8 mouse cellular contexts compared by ENCODE assay signal in the genomic region with DNA sequence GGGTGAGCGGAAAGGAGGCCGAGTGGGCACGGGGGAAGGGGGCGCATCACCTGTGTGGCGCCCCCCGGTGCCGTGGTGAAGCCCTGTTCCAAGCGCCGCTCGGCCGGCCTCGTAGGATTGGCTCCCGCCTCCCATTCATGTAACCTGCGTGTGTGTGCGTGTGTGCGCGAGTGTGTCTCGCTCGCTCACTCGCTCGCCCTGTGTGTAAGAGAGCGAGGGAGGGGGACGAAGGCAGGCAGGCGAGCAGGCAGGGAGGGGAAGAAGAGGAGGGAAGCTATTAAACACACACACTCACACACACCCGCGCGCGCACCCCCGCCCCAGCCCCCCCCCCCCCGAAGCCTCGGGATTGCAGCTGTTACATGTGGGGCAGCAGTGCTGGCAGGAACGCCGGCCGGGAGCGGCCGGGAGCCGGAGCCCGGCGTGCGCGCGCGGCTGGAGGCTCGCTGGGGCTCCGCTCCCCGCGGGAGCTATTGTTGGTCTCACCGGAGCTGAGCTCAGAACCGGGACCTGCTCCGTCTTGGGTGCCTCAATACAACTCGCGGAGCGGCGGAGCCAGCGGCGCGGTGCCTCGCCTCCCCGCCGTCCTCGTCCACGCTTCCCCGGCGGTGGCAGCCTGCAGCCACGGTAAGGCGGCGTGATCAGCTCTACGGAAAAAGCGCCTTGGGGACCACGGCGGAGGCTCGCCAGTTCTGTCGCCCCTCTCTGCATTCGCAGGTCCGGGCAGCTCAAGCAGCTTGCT. TPM values are rescaled to one million over a fixed set of nuclear protein-coding genes. Genes with fewer than 3 reads are reported as not detected.
A peak's percentile ranks its signal among the peaks of the same experiment; 100 is the strongest.
DNase-seq lines count a peak whose midpoint lies in the region; ATAC-seq and TF ChIP-seq lines count a peak whose summit lies in the region.

No protein-coding gene starts in this region.

- TF ChIP-seq CTCF in lung, embryonic 14.5 days (IDR thresholded peaks at IDR 0.05; ENCODE audit: low read depth): peak; percentile 43; the same call in 1 of the 2 replicates

- H3K4me1 ChIP-seq in lung, embryonic 14.5 days (ENCODE audit: insufficient read depth): peaks cover 3% of the 10 kb centered on the region; the same call in 1 of the 2 replicates
- H3K4me1 ChIP-seq in heart, embryonic 12.5 days (replicated peaks): peaks cover 20% of the 10 kb centered on the region
- peaks cover 21% of the 10 kb centered on the region for H3K4me1 ChIP-seq in kidney, embryonic 16.5 days (ENCODE audit: insufficient read depth, low read length)
- H3K4me1 ChIP-seq in liver, embryonic 12.5 days: peaks cover 5% of the 10 kb centered on the region; the same call in 1 of the 2 replicates
- H3K4me1 ChIP-seq in neural tube, embryonic 15.5 days: peaks cover 42% of the 10 kb centered on the region

- H3K9ac ChIP-seq in lung, embryonic 14.5 days: peak overlapping the region; percentile 69
- H3K9ac ChIP-seq in heart, embryonic 12.5 days: peak overlapping the region; percentile 68
- H3K9ac ChIP-seq in kidney, embryonic 16.5 days (replicated peaks; ENCODE audit: low read length): peak overlapping the region; percentile 81
- H3K9ac ChIP-seq in liver, embryonic 12.5 days: no peak overlapping the region
- H3K9ac ChIP-seq in neural tube, embryonic 15.5 days (replicated peaks): peak overlapping the region; percentile 85

- DNase-seq in lung, embryonic 14.5 days: peak; percentile 70
- DNase-seq in lung, postnatal 36 days: no peak

- peak overlapping the region; percentile 66 for H3K4me3 ChIP-seq in lung, embryonic 14.5 days (ENCODE audit: low read depth, low read length)
- peak overlapping the region; percentile 59 for H3K4me3 ChIP-seq in heart, embryonic 12.5 days
- H3K4me3 ChIP-seq in kidney, embryonic 16.5 days (ENCODE audit: low read length): peak overlapping the region; percentile 74
- peak overlapping the region; percentile 47 for H3K4me3 ChIP-seq in liver, embryonic 12.5 days
- peak overlapping the region; percentile 77 for H3K4me3 ChIP-seq in neural tube, embryonic 15.5 days (replicated peaks)

- H3K4me2 ChIP-seq in lung, embryonic 14.5 days: peak overlapping the region; percentile 96
- peak overlapping the region; percentile 87 for H3K4me2 ChIP-seq in heart, embryonic 12.5 days
- peak overlapping the region; percentile 84 for H3K4me2 ChIP-seq in kidney, embryonic 16.5 days (replicated peaks; ENCODE audit: low read depth, low read length)
- peak overlapping the region; percentile 64 for H3K4me2 ChIP-seq in liver, embryonic 12.5 days
- peak overlapping the region; percentile 96 for H3K4me2 ChIP-seq in neural tube, embryonic 15.5 days

- H3K36me3 ChIP-seq in lung, embryonic 14.5 days (ENCODE audit: insufficient read depth): no peaks in the 10 kb centered on the region
- no peaks in the 10 kb centered on the region for H3K36me3 ChIP-seq in heart, embryonic 12.5 days
- H3K36me3 ChIP-seq in kidney, embryonic 16.5 days (ENCODE audit: insufficient read depth, low read length): no peaks in the 10 kb centered on the region
- H3K36me3 ChIP-seq in liver, embryonic 12.5 days: no peaks in the 10 kb centered on the region
- no peaks in the 10 kb centered on the region for H3K36me3 ChIP-seq in neural tube, embryonic 15.5 days

- under 1% methylated on average over 72 of the region's 75 CpGs for WGBS in lung, embryonic 14.5 days
- WGBS in heart, embryonic 12.5 days: under 1% methylated on average over 61 of the region's 75 CpGs
- WGBS in kidney, embryonic 16.5 days: 0% methylated on average over 66 of the region's 75 CpGs
- WGBS in liver, embryonic 12.5 days (ENCODE audit: insufficient replicate concordance): 1% methylated on average over 42 of the region's 75 CpGs
- WGBS in neural tube, embryonic 15.5 days: under 1% methylated on average over 61 of the region's 75 CpGs

- peak; percentile 48 for ATAC-seq in lung, embryonic 14.5 days (ENCODE audit: insufficient read depth)
- ATAC-seq in common myeloid progenitor, adult 5-6 weeks (replicated peaks; ENCODE audit: low read depth, poor library complexity, severe bottlenecking): 0 out of 2 replicates have a peak, but pooled peaks have one; percentile 19
- ATAC-seq in heart, embryonic 12.5 days (ENCODE audit: insufficient number of reproducible peaks, low FRiP score): peak; percentile 56
- peak; percentile 55 for ATAC-seq in kidney, embryonic 16.5 days (ENCODE audit: low FRiP score, low TSS enrichment)
- peak; percentile 24; the same call in 1 of the 2 replicates for ATAC-seq in liver, embryonic 12.5 days
- peak; percentile 78 for ATAC-seq in neural tube, embryonic 15.5 days (ENCODE audit: low FRiP score)
- no peak for ATAC-seq in CD4-positive, CD25-positive, alpha-beta regulatory T cell, adult 4 months

- peak overlapping the region; percentile 78 for H3K27ac ChIP-seq in lung, embryonic 14.5 days (ENCODE audit: low read depth)
- H3K27ac ChIP-seq in heart, embryonic 12.5 days (ENCODE audit: poor library complexity, severe bottlenecking): no peak overlapping the region
- H3K27ac ChIP-seq in kidney, embryonic 16.5 days (ENCODE audit: low read length): peak overlapping the region; percentile 71
- H3K27ac ChIP-seq in liver, embryonic 12.5 days: no peak overlapping the region
- H3K27ac ChIP-seq in neural tube, embryonic 15.5 days (replicated peaks): peak overlapping the region; percentile 96

- no peaks in the 10 kb centered on the region for H3K9me3 ChIP-seq in lung, embryonic 14.5 days (ENCODE audit: low read depth, low read length)
- no peaks in the 10 kb centered on the region for H3K9me3 ChIP-seq in heart, embryonic 12.5 days (replicated peaks)
- H3K9me3 ChIP-seq in kidney, embryonic 16.5 days (ENCODE audit: low read length): no peaks in the 10 kb centered on the region
- no peaks in the 10 kb centered on the region for H3K9me3 ChIP-seq in liver, embryonic 12.5 days (replicated peaks)
- H3K9me3 ChIP-seq in neural tube, embryonic 15.5 days (replicated peaks): no peaks in the 10 kb centered on the region

- 0 out of 2 replicates have a peak, but pooled peaks cover 10% of the 10 kb centered on the region for H3K27me3 ChIP-seq in lung, embryonic 14.5 days (ENCODE audit: insufficient read depth, low read length)
- peaks cover 45% of the 10 kb centered on the region for H3K27me3 ChIP-seq in heart, embryonic 12.5 days (replicated peaks)
- H3K27me3 ChIP-seq in kidney, embryonic 16.5 days (ENCODE audit: insufficient read depth, low read length): peaks cover 8% of the 10 kb centered on the region; the same call in 1 of the 2 replicates
- H3K27me3 ChIP-seq in liver, embryonic 12.5 days (replicated peaks): peaks cover 78% of the 10 kb centered on the region
- 0 out of 2 replicates have a peak, but pooled peaks cover 3% of the 10 kb centered on the region for H3K27me3 ChIP-seq in neural tube, embryonic 15.5 days (replicated peaks)

RNA-seq across cellular contexts. Expression of a gene that starts 38.9 kb away (rescaled TPM):
- 24.3 and 24.9 TPM in 2 replicates for polyA plus RNA-seq in lung, embryonic 14.5 days (2014; fragmentation: Nextera tagmentation; extraction: Ambion mirVana)
- not detected in 2 replicates for total RNA-seq in common myeloid progenitor, adult 5-6 weeks (2017)
- 9.9 and 10.2 TPM in 2 replicates for polyA plus RNA-seq in heart, embryonic 12.5 days (2016; fragmentation: Nextera tagmentation; extraction: Ambion mirVana)
- polyA plus RNA-seq in kidney, embryonic 16.5 days (2015; fragmentation: Nextera tagmentation; extraction: Ambion mirVana): 39.7 and 43.8 TPM in 2 replicates
- polyA plus RNA-seq in liver, embryonic 12.5 days (2016; fragmentation: Nextera tagmentation; extraction: Ambion mirVana): 1.9 and 2.3 TPM in 2 replicates
- polyA plus RNA-seq in neural tube, embryonic 15.5 days (2015; fragmentation: Nextera tagmentation; extraction: Ambion mirVana): 49.7 and 52.4 TPM in 2 replicates
- polyA plus RNA-seq in CD4-positive, CD25-positive, alpha-beta regulatory T cell, adult 4 months (2017; shearing (Covaris generic)): under 1 TPM; 0.19 to 0.37 TPM

Comparison
In these comparisons a context has a peak if more than half of its experiments do, and no peak if none do; other contexts are left out.
1. H3K27ac ChIP-seq: peak in lung, embryonic 14.5 days (single experiment), kidney, embryonic 16.5 days (single experiment) and neural tube, embryonic 15.5 days (single experiment); none in heart, embryonic 12.5 days (single experiment) and liver, embryonic 12.5 days (single experiment).
2. Peak in every context shown above with its lines, with median percentiles within 50 percentile points of each other: H3K4me2 ChIP-seq and H3K4me3 ChIP-seq.